ENCODE assay signal across 7 mouse cellular contexts in the genomic region with DNA sequence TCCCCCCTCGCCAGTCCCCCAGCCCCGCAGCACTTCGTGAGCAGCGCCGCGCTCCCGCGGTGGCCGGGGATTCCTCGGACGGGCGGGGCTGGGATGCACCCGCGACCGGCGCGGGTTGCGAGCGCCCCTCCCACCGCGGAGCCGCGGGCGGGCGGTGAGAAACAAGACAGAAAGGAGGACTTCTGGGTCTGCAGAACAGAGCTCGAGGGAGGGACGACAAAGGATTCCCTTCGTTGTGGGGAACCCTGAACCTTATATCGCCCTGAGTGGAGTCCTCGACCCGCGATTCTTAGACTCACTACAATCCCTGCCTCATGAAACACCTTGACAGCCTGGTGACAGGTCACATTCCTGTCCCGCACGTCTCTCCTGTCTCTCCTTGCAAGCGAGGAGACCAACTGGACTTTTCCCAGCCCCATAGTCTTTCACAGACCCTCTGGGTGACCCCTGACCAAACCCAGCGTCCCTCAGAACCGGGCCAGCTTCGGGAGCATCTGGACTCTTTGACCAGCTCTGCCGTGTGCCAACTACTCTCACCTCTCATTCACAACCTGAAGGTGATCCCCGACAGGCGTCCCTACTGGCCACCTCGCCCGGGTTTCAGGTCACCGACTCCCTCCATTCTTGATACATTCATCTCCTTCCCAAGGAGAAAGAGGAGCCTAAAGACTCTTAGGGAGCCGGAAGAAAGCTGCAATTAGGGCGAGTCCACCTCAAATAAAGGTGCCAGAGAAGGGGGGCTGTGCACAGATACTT. TPM values are rescaled to one million over a fixed set of nuclear protein-coding genes. Genes with fewer than 3 reads are reported as not detected.
DNase-seq lines count a peak whose midpoint lies in the region; ATAC-seq and TF ChIP-seq lines count a peak whose summit lies in the region.

No protein-coding gene starts in this region.

- peak; percentile 41 for DNase-seq in lung, embryonic 14.5 days
- DNase-seq in lung, postnatal 25 days (ENCODE audit: low spot score): no peak
- DNase-seq in brain, embryonic 14.5 days (ENCODE audit: low read depth): peak; percentile 82
- peak; percentile 34 for DNase-seq in liver
- peak; percentile 55 for DNase-seq in right cerebral cortex, postnatal 4 days
- no peak for DNase-seq in urinary bladder, postnatal 25 days (ENCODE audit: low spot score)

- whole genome bisulfite sequencing in lung, embryonic 14.5 days: 2% methylated on average over 46 of the region's 46 CpGs
- 2% methylated on average over 46 of the region's 46 CpGs for WGBS in heart, embryonic 14.5 days

- TF ChIP-seq CTCF in lung, embryonic 14.5 days (IDR thresholded peaks at IDR 0.05; ENCODE audit: low read depth): no peak
- TF ChIP-seq CTCF in brain, embryonic 14.5 days (IDR thresholded peaks at IDR 0.05; ENCODE audit: borderline replicate concordance, extremely low read depth, insufficient read depth, insufficient read length): no peak

- no peaks in the 10 kb centered on the region for H3K9me3 ChIP-seq in lung, embryonic 14.5 days (ENCODE audit: low read depth, low read length)
- H3K9me3 ChIP-seq in heart, embryonic 14.5 days (ENCODE audit: control insufficient read depth, low read length): no peaks in the 10 kb centered on the region

- peaks cover 17% of the 10 kb centered on the region for H3K4me1 ChIP-seq in lung, embryonic 14.5 days (ENCODE audit: insufficient read depth)
- peaks cover 20 to 33% of the 10 kb centered on the region in 2 experiments for H3K4me1 ChIP-seq in heart, embryonic 14.5 days (ENCODE audit: control insufficient read depth in 2 of 2, insufficient read depth in 2 of 2, low read length in 2 of 2)

- H3K9ac ChIP-seq in lung, embryonic 14.5 days: peak overlapping the region; percentile 50
- peak overlapping the region; percentile 78 for H3K9ac ChIP-seq in heart, embryonic 14.5 days (ENCODE audit: low read length)

- no peak for ATAC-seq in lung, embryonic 14.5 days (ENCODE audit: insufficient read depth)
- ATAC-seq in heart, embryonic 14.5 days (ENCODE audit: insufficient number of reproducible peaks, insufficient read depth, low FRiP score, low read depth): no peak

- no peak overlapping the region for H3K27ac ChIP-seq in lung, embryonic 14.5 days (ENCODE audit: low read depth)
- peak overlapping the region in 1 of 2 experiments; percentile 84; a peak in 2 of 4 replicates for H3K27ac ChIP-seq in heart, embryonic 14.5 days (replicated peaks in 1 of 2; ENCODE audit: control insufficient read depth in 1 of 2, insufficient read depth in 1 of 2, low read depth in 2 of 2, low read length in 2 of 2)

- TF ChIP-seq POLR2A in brain, embryonic 14.5 days (IDR thresholded peaks at IDR 0.05; ENCODE audit: borderline replicate concordance, extremely low read depth, insufficient read depth, insufficient read length, poor library complexity, severe bottlenecking): peak; percentile 25; the same call in 1 of the 2 replicates

- peaks cover 37% of the 10 kb centered on the region for H3K27me3 ChIP-seq in lung, embryonic 14.5 days (ENCODE audit: insufficient read depth, low read length)
- H3K27me3 ChIP-seq in heart, embryonic 14.5 days (ENCODE audit: control insufficient read depth, insufficient read depth, low read length): peaks cover 32% of the 10 kb centered on the region

- H3K4me3 ChIP-seq in lung, embryonic 14.5 days (ENCODE audit: low read depth, low read length): peak overlapping the region; percentile 55
- peak overlapping the region; percentile 39 to 69 for H3K4me3 ChIP-seq in heart, embryonic 14.5 days (ENCODE audit: control insufficient read depth in 1 of 2, insufficient read depth in 1 of 2, low read depth in 1 of 2, low read length in 2 of 2)

- H3K4me2 ChIP-seq in lung, embryonic 14.5 days: peak overlapping the region; percentile 69
- H3K4me2 ChIP-seq in heart, embryonic 14.5 days (ENCODE audit: low read length): peak overlapping the region; percentile 95

- H3K36me3 ChIP-seq in lung, embryonic 14.5 days (ENCODE audit: insufficient read depth): peaks cover 14% of the 10 kb centered on the region; the same call in 1 of the 2 replicates
- peaks cover 10% of the 10 kb centered on the region for H3K36me3 ChIP-seq in heart, embryonic 14.5 days (ENCODE audit: control insufficient read depth, insufficient read depth, low read length)

RNA-seq across cellular contexts. Expression of a gene that starts 1.1 kb away (rescaled TPM):
- polyA plus RNA-seq in lung, embryonic 14.5 days (2014; fragmentation: Nextera tagmentation; extraction: Ambion mirVana): 0.54 and 0.72 TPM in 2 replicates
- polyA plus RNA-seq in brain, embryonic 14.5 days (2012; rRNA removed): 37.8 and 38.4 TPM in 2 replicates
- 1.8 and 2.2 TPM in 2 replicates for polyA plus RNA-seq in heart, embryonic 14.5 days (2014; fragmentation: Nextera tagmentation; extraction: Ambion mirVana)

RNA-seq across cellular contexts. Expression of a gene that starts 9.6 kb away (rescaled TPM):
- 121 and 125 TPM in 2 replicates for polyA plus RNA-seq in lung, embryonic 14.5 days (2014; fragmentation: Nextera tagmentation; extraction: Ambion mirVana)
- 94.9 and 111 TPM in 2 replicates for polyA plus RNA-seq in brain, embryonic 14.5 days (2012; rRNA removed)
- 78.5 and 78.7 TPM in 2 replicates for polyA plus RNA-seq in heart, embryonic 14.5 days (2014; fragmentation: Nextera tagmentation; extraction: Ambion mirVana)

RNA-seq across cellular contexts. Expression of a gene that starts 24.6 kb away (rescaled TPM):
- 4.3 and 4.4 TPM in 2 replicates for polyA plus RNA-seq in lung, embryonic 14.5 days (2014; fragmentation: Nextera tagmentation; extraction: Ambion mirVana)
- 27.2 and 38.6 TPM in 2 replicates for polyA plus RNA-seq in brain, embryonic 14.5 days (2012; rRNA removed)
- 2.5 and 2.8 TPM in 2 replicates for polyA plus RNA-seq in heart, embryonic 14.5 days (2014; fragmentation: Nextera tagmentation; extraction: Ambion mirVana)

RNA-seq across cellular contexts. Expression of a gene that starts 28.4 kb away (rescaled TPM):
- 0.12 and 0.16 TPM in 2 replicates for polyA plus RNA-seq in lung, embryonic 14.5 days (2014; fragmentation: Nextera tagmentation; extraction: Ambion mirVana)
- 1.2 and 1.3 TPM in 2 replicates for polyA plus RNA-seq in brain, embryonic 14.5 days (2012; rRNA removed)
- not detected in 2 replicates for polyA plus RNA-seq in heart, embryonic 14.5 days (2014; fragmentation: Nextera tagmentation; extraction: Ambion mirVana)

RNA-seq across cellular contexts. Expression of a gene that starts 33.1 kb away (rescaled TPM):
- 5,317 and 5,483 TPM in 2 replicates for polyA plus RNA-seq in lung, embryonic 14.5 days (2014; fragmentation: Nextera tagmentation; extraction: Ambion mirVana)
- polyA plus RNA-seq in brain, embryonic 14.5 days (2012; rRNA removed): 3,092 and 4,066 TPM in 2 replicates
- 3,308 and 3,796 TPM in 2 replicates for polyA plus RNA-seq in heart, embryonic 14.5 days (2014; fragmentation: Nextera tagmentation; extraction: Ambion mirVana)

Comparison
In these comparisons a context has a peak if more than half of its experiments do, and no peak if none do; other contexts are left out.
1. DNase-seq: peak in lung, embryonic 14.5 days (single experiment), brain, embryonic 14.5 days (single experiment), liver (single experiment) and right cerebral cortex, postnatal 4 days (single experiment); none in lung, postnatal 25 days (single experiment) and urinary bladder, postnatal 25 days (single experiment).
2. RNA of a gene that starts 1.1 kb away (polyA plus RNA-seq): 37.8 to 38.4 TPM in brain, embryonic 14.5 days; 1.8 to 2.2 TPM in heart, embryonic 14.5 days and 0.54 to 0.72 TPM in lung, embryonic 14.5 days; every median in the first group is over 10 times any median in the second.